Mouse (Mus musculus) lung, postnatal 36 days (tissue): ENCODE results near the gene Klhl36.
A peak's percentile ranks its signal among the peaks of the same experiment; 100 is the strongest.

ENCODE experiments used
- DNase-seq: peaks from one replicate; pipeline ENCODE4 v3.0.0; 2022; ENCODE audit warnings: mixed read lengths

Gene Klhl36

DNA sequence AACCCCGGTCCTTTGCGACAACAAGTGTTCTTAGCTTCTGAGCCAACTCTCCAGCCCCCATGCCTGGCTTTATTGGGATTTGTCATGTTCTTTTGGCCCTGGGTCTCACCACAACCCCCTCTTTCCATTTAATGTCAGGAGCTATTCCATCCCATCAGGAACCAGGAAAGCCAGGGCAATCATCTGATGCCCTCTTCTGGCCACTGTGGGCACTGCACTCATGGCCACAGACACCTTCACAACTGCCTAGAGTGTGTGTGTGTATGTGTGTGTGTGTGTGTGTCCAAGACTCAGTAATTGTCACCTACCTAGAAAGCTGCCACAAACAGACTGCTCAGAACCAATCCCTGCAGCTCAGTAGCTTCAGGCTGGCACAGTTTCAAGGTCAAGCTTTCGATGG is 25.1 kb downstream of the Klhl36 start:
- DNase-seq: peak; percentile 71

DNA sequence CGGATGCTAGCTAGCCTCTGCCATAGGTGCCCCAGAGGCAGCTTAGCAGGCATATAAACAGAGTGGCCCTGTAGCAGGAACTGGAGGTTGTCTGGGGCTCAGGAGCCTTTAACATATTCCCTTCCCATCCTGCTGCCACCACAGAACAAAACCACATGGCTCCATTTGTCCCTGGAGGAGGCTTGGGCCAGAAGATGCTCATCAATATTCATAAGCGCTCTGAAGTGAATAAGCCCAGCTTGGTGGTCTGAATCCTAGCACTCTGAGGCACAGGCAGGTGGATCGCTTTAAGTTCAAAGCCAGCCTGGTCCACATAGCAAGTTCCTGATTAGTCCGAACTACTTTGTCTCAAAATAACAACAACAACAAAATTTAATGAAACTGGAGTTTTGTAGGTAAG is 25.9 kb downstream of the Klhl36 start:
- DNase-seq: no peak

DNA sequence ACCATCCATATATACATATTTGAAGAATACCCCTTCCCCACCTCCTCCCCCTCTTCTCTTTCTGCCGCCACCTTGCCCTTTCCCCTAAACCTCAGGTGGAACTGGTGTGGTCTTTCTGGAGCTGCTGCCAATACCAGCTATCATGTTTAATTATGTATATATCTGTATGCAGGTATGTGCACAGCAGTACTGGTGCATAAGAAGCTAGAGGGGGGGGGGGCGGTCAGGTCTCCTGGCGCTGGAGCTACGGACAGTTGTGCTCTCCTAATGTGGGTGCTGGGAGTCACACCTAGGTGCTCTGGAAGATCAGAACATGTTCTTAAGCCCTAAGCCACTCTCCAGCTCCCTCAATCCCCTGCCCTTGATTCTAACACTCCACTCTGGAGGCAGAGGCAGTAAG is 35.0 kb downstream of the Klhl36 start:
- DNase-seq: no peak

DNA sequence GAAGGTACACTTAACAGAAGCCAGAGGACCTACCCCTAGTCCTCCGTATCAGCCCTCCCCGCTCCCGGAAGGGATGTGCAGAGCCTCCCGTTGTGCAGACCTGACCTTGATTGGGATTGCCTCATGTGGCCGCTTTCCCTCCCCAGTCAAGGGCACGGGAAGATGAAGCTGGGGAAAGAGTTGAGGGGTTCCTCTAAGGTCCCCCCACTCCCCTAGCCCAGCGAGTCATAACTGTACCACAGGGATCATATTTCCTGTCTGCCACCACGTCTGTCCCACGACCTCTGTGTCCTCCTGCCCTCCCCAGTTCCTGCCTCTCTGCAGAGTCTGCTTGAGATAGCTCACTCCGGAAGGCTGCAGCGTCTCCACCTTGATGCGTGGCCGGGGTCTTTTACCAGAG is 35.9 kb downstream of the Klhl36 start:
- DNase-seq: no peak

DNA sequence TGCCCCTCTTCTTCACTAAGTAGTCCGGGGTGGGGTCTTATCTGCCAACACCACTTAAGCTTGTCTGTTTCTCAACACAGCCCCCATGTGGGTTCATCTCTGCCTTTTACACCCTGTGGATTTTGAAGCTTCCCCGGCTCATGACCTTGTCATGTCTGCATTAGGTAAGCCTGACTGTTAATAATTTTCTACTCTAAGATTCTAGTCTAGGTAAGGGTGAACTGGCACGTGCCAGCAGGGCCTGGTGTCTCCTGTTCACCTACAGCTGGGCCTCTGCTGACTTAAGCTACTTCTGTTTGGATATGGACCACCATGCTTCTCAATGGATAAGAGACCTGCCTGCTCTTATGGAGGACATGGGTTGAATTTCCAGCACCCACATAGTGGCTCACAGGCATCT is 39.3 kb downstream of the Klhl36 start:
- no peak for DNase-seq

DNA sequence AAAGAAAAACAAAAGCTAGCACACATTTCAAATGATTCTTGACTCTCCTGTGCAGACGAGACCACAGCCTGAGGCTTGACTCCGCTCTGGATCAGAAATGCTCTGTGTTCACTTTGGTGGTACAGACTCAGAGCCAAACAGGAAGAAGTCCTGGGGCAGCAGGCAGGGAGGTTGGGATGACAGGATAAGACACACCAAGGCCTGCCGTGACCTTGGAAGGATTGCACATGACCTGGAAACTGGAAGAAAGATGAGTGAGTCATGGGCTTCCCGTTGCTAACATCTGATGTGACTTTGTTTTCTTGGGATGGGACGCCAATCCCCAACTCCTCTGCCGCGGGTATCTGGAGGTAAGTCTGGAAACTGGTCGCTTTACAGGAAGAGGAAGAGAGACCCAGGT is 39.9 kb downstream of the Klhl36 start:
- DNase-seq: no peak

DNA sequence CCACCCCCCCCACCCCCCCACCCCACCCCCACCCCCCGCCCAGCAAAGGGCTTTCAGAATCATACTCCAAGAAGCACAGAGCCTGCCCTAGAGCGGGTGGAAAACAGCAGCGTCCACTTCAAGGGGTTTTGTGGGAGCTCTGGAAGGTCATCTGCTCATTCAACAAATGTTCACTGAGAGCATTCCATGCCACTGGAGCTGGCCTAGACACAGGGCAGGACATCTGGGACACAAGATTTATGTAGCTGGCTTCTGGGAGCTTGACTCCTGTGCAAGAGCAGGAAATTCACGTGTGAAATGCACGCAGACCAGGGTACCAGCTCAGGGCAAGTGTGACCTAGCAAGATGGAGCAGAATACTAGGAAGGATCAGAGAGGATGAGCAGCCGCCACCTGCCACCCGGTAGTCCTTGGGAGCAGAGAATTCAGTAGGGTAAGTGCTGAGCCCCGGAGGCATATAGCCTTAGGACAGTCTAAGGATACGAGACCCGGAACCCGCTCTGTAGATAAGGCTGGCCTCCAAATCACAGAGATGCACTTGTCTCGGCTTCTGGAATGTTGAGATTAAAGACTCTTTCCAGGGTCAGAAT is 42.4 kb downstream of the Klhl36 start:
- DNase-seq: no peak

DNA sequence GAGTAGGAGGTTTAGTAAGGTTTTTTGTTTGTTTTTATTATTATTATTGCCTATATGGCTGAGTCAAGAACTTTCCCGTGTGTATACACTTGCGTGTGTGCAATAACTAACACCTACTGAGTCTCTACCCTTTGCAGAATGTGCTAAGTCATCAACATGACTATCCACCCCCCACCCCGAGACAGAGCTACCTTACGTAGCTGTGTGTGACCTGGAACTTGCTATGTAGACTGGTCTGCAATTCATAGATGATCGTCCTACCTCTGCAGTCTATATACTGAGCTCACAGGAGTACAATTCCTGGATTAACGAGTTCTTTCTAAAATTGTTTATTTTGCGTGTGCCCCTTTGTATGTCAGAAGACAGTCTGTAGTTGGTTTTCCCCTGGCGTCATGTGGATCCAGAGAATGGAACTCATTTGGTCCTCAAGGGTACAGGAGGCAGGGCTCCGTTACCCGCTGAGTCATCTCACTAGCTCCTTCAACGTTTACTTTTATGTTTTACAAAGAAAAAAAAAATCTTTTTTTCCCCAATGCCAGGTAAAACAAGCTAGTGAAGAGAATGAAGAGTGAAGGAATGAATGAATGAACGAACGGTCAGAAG is 48.0 kb downstream of the Klhl36 start, which contains the start of gene Usp10:
Gene Usp10 (plus strand): TSS at position 417 of the 603 bp plus-strand sequence.
- no peak for DNase-seq

DNA sequence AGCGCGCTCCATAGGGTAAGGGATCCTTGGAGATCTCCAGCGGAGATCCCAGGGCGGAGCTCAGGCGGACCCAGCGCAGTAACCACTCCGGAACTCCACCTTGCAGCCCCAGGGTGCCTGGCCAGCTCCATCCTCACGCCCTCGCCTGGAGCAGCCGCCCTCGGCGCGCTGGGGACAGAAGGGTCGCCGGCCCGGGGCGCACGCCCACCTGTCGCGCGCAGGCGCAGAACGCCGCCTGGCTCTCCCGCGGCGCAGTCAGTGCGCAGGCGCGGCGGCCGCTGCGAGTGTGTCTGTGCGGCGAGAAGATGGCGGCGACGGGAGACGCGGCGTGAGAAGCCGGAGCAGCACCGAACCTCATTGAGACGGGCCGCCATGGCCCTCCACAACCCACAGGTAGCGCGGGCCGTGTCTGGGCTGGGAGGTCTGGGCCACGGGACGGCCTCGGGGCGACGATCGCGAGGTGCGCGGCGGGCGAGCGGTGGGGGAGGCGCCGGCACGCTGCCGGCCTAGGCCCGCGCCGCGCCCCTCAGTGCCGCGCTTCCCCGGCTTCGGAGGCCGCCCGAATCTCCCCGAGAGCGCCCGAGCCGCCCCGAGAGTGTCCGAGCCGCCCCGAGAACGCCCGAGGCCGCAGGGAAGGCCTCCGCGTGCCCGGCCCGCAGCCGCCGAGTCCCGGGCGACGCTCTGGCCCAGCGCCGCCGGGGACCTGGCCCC is 48.6 kb downstream of the Klhl36 start, which contains the start of gene Gm20388:
Gene Gm20388 (plus strand): TSS at position 295 of the 711 bp plus-strand sequence.
- peak; percentile 91 for DNase-seq

DNA sequence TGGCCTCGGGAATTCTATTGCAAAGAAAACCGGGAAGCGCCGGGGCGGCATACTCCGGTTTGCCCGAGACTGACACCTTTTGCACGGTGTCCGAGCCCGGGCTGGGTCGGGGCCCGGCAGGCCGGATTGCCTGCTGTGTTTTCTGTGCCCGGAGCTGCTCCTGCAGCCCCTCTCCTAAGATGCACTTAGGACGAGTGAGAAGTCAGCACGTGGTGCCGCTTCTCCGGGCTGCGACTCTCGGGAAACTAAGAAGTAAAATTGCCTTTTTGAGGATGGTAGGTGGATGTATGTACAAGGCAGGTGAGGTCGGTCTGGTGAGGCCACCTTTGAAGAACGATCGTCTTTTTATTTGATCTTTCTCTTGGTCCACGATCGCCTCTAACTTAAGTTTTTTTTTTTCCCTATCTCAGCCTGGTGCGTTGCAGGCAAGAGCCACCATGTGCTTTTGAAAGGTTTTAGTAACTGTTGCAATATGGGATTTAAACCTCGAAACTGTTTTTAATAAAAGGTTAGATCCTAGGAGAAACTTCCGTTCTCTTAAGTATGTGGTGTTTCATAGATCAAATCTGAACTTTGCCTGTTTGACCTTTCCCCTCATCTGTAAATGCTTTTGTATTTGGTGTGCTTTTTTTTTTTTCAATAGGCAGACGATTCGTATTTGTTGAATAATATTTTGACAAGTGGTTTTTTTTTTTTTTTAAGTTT is 49.3 kb downstream of the Klhl36 start:
- DNase-seq: no peak

DNA sequence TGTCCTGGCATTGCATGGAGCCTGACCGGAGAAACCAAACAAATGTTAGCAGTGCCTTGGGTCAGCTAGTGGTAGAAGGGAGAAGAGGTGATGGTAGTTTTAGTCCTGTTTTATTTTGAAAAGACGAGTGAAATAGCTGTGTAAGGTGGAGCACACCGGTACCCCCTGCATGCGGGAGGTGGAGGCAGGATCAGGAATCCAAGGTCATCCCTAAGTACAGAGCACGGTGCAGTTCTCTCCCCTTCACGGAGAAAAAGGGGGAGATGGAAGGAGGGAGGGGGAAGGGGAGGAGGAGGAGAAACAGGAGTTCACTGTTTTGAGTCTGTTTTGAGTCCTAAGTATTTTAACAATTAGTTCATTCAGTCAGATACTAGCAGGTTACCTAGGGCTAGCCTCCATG is 50.6 kb downstream of the Klhl36 start:
- DNase-seq: no peak

DNA sequence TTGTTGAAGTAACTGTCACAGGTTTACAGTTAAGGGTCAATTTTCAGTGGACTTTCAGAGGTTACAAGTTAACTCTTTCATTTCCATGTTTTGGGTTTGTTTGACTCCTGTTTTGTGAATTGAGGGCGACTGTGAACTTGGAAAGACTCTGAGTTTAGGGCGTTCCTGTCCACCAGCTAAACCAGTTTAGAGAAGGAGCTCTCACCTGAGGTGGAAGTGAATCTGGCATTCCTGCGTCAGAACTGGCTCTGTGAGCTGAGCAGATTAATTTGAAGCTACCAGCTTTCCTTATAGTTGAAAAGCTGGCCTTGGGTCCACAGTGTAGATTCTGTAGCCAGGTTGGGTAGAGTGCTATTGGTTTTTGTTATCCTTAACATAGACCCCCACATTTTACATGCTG is 51.1 kb downstream of the Klhl36 start:
- DNase-seq: peak; percentile 63

DNA sequence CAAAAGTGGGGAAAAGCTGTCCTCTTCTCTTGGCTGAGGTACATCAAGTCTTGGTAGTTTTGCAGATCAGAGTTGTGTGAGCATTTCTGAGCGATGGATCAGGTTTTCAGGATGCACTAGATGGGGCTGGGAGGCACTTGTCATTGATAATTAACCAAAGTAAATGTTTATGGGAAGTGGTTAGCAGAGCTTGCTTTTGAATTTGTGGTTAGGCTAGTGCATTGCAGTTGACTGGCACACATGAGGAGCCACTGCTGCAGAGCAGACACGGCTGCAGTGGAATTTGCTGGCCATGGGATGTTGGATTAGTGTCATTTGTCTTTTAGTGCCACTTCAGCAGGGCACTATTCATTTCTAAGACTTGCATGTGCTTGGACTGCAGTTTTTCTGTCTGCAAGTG is 52.1 kb downstream of the Klhl36 start:
- no peak for DNase-seq

DNA sequence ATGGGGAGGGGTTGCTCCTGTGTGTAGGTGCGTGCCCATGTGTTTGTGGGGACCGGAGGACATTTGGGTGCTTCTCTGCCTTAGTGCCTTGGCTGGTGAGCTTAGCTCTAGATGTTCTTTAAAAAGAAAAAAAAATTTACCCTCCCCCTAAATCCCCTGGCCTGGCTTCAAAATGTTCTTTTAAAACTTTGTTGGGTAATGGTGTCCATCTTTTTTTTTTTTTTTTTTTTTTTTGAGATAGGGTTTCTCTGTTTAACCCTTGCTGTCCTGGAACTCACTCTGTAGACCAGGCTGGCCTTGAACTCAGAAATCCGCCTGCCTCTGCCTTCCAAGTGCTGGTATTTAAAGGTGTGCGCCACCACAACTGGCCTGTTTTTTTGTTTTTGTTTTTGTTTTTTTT is 53.2 kb downstream of the Klhl36 start:
- no peak for DNase-seq

DNA sequence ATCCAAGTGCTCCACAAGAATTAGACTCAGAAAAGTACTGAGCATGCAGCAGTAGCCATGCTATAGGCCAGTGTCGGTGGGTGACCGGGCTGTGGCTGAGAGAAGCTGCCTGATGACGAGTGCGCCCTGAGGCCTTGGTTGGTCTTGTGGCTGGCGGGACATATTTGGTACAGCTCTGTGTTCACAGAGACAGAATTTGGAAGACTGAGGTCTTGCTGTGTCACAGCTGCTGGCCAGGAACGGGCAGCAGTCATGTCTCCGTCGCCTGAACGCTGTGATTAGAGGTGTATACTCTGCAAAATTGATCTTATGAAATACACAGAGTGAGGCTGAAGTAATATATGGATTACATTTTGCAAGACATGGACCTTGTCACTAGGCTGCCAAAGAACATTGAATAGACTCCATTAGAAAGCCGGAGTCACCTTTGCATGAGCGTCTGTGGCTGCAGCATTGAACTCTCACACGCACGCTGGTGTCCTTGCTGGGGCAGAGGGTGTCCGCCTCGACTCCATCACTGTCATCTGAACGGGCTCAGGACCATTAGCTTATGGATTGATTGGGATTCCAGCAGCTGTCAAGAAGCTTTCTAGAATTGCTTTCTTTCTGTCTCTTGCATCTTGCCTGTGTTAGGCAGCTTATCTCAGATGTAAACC is 54.3 kb downstream of the Klhl36 start:
- DNase-seq: no peak

DNA sequence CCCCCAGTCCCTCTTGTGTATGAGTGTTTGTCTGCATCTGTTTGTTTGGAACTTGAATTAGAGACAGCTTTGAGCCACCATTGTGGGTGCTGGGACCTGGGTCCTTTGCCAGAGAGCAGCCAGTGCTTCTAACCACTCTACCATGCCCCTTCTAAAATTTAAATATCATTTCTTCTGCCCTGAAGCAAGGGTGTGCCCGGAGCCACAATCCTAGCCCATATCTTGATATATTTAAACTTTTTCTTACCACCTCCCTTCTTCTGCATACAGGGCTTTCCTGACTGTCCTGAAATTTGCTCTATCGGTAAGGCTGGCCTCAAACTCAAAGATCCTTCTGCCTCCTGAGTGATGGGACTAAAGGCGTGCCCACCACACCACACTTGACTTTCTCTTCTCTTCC is 55.3 kb downstream of the Klhl36 start:
- DNase-seq: no peak

DNA sequence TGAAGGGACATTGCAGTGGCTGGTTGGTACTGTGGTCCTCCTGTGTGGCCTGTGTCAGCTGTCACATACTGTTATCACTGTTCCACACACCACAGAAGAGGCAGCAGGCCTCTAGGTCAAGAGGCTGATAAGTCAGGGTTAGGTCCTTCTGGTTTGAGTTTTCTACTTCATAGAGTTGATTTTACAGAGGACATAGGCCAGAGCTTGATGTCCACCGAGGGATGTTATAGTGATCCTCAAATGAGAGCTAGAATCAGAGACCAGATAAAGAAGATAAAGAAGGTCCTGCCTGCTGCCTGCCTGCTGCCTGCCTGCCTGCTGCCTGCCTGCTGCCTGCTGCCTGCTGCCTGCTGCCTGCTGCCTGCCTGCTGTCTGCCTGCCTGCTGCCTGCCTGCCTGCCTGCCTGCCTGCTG is 56.1 kb downstream of the Klhl36 start:
- DNase-seq: no peak

DNA sequence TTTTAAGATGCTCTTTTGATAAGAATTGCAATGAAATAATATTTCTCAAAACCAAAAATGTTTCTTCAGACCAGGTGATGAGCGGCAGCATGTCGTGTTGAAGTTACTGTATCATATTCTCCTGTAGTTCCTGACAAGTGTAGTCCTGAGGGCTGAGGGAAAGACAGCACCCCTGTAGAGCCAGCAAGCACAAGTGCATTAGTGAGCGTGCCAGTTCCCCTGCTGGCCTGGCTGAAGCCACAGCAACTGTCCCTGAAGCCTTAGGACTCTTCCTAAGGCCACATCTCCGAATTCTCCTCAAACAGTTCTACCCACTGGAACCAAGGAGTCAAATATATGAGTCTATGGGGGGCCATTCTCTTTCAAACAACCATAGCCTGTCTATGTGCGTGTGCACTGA is 61.2 kb downstream of the Klhl36 start:
- DNase-seq: no peak

DNA sequence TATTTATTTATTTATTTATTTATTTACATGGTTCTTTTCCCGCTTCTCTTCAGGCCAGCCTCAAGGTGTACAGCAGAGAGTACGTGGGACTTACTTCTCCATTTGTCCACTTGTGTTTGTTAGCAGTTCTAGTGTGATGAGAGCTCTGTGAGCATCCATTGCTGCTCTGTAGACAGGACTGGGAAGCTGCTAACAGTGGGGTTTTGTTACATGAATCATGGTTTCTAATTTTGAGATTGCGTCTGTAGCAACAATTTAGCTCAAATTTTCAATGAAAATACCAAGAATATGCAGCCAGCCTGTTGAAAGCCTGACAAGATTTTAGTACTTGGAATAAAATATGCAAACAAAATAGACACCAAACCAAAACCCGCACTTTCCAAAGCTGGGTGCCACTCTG is 63.4 kb downstream of the Klhl36 start:
- DNase-seq: no peak

DNA sequence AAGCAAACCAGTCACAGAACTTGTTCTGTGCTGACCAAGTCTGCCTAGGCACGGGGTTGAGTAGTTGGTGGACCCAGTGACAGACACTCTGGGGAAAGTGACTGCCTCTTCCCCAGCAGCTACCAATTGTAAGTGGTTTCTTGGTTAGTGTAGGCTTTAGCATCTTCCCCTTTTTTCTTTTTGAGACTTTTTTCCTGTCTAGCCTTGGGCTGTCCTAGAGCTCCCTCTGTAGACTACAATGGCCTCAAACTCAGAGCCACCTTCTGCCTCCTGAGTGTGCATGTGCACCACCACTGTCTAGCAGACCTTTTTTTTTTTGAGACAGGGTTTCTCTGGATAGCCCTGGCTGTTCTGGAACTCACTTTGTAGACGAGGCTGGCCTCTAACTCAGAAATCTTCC is 64.4 kb downstream of the Klhl36 start:
- DNase-seq: peak; percentile 52
